Mouse (Mus musculus): ENCODE results near the gene Tcp1. TPM values are rescaled to one million over a fixed set of nuclear protein-coding genes. Genes with fewer than 3 reads are reported as not detected.
"Not testable (repeated sequence)": the region's sequence is repeated elsewhere in the genome, so short reads cannot be mapped to it uniquely, and the experiment has no call there.

The Tcp1 gene
- polyA plus RNA-seq, 1 experiment from 2014 or later: 304 TPM

- H3K27ac ChIP-seq: peak within 1 kb of the TSS; percentile 57
- no peak for TF ChIP-seq CTCF (IDR thresholded peaks at IDR 0.05; ENCODE audit: low read depth)
- H3K9me3 ChIP-seq (replicated peaks; ENCODE audit: low read length): no peaks in the 10 kb centered on the region
- ATAC-seq (replicated peaks; ENCODE audit: low FRiP score, low read depth) (peak; percentile 51), DNase-seq (ENCODE audit: low spot score) (peak; percentile 53)
- no peaks in the 10 kb centered on the region for H3K27me3 ChIP-seq (ENCODE audit: insufficient read depth, low read length)
- peak within 1 kb of the TSS; percentile 39 for H3K9ac ChIP-seq (ENCODE audit: low read depth, low read length)
- peak within 1 kb of the TSS; percentile 28 for H3K4me3 ChIP-seq (replicated peaks; ENCODE audit: low read depth, low read length)
- no peaks in the 10 kb centered on the region for H3K4me1 ChIP-seq (replicated peaks; ENCODE audit: insufficient read depth, low read length)
- 11% methylated on average over 27 of the region's 27 CpGs for WGBS
- peaks cover 12% of the 10 kb centered on the region; the same call in 1 of the 2 replicates for H3K36me3 ChIP-seq (ENCODE audit: insufficient read depth, low read length)
- H3K4me2 ChIP-seq (ENCODE audit: low read length): peak within 1 kb of the TSS; percentile 63
These were observed 24.8 kb downstream of the Tcp1 start, which contains the start of gene Acat3 for GRCm38 (mm10) chr17:12940151-12940805. Gene Acat3, minus strand, starts transcription at chr17:12940600.

GRCm38 (mm10) chr17:12941543-12942260 is 26.2 kb downstream of the Tcp1 start:
- ATAC-seq (replicated peaks; ENCODE audit: low FRiP score, low read depth) (no peak), DNase-seq (ENCODE audit: low spot score) (no peak)
- H3K27ac ChIP-seq: no peak overlapping the region
- no peak overlapping the region for H3K9ac ChIP-seq (ENCODE audit: low read depth, low read length)
- no peaks in the 10 kb centered on the region for H3K9me3 ChIP-seq (replicated peaks; ENCODE audit: low read length)
- no peaks in the 10 kb centered on the region for H3K27me3 ChIP-seq (ENCODE audit: insufficient read depth, low read length)
- no peak overlapping the region for H3K4me2 ChIP-seq (ENCODE audit: low read length)
- peaks cover 16% of the 10 kb centered on the region; the same call in 1 of the 2 replicates for H3K36me3 ChIP-seq (ENCODE audit: insufficient read depth, low read length)
- no peaks in the 10 kb centered on the region for H3K4me1 ChIP-seq (replicated peaks; ENCODE audit: insufficient read depth, low read length)
- no peak overlapping the region for H3K4me3 ChIP-seq (replicated peaks; ENCODE audit: low read depth, low read length)
- TF ChIP-seq CTCF (IDR thresholded peaks at IDR 0.05; ENCODE audit: low read depth): no peak
- 79% methylated on average over 8 of the region's 8 CpGs for WGBS

GRCm38 (mm10) chr17:12942459-12943162 is 27.1 kb downstream of the Tcp1 start:
- ATAC-seq (replicated peaks; ENCODE audit: low FRiP score, low read depth): no peak
- DNase-seq (ENCODE audit: low spot score): no peak
- H3K9me3 ChIP-seq (replicated peaks; ENCODE audit: low read length): no peaks in the 10 kb centered on the region
- no peaks in the 10 kb centered on the region for H3K27me3 ChIP-seq (ENCODE audit: insufficient read depth, low read length)
- H3K27ac ChIP-seq: no peak overlapping the region
- H3K36me3 ChIP-seq (ENCODE audit: insufficient read depth, low read length): peaks cover 16% of the 10 kb centered on the region; the same call in 1 of the 2 replicates
- no peak for TF ChIP-seq CTCF (IDR thresholded peaks at IDR 0.05; ENCODE audit: low read depth)
- 94% methylated on average over 6 of the region's 6 CpGs for WGBS
- no peaks in the 10 kb centered on the region for H3K4me1 ChIP-seq (replicated peaks; ENCODE audit: insufficient read depth, low read length)
- no peak overlapping the region for H3K9ac ChIP-seq (ENCODE audit: low read depth, low read length)
- H3K4me3 ChIP-seq (replicated peaks; ENCODE audit: low read depth, low read length): no peak overlapping the region
- H3K4me2 ChIP-seq (ENCODE audit: low read length): no peak overlapping the region

GRCm38 (mm10) chr17:12949669-12950068 is 34.2 kb downstream of the Tcp1 start:
- ATAC-seq (replicated peaks; ENCODE audit: low FRiP score, low read depth) (no peak), DNase-seq (ENCODE audit: low spot score) (no peak)
- no peaks in the 10 kb centered on the region for H3K27me3 ChIP-seq (ENCODE audit: insufficient read depth, low read length)
- H3K4me1 ChIP-seq (replicated peaks; ENCODE audit: insufficient read depth, low read length): no peaks in the 10 kb centered on the region
- 91% methylated on average over 5 of the region's 5 CpGs for WGBS
- no peak overlapping the region for H3K4me3 ChIP-seq (replicated peaks; ENCODE audit: low read depth, low read length)
- no peaks in the 10 kb centered on the region for H3K9me3 ChIP-seq (replicated peaks; ENCODE audit: low read length)
- H3K9ac ChIP-seq (ENCODE audit: low read depth, low read length): no peak overlapping the region
- no peak for TF ChIP-seq CTCF (IDR thresholded peaks at IDR 0.05; ENCODE audit: low read depth)
- no peak overlapping the region for H3K27ac ChIP-seq
- H3K36me3 ChIP-seq (ENCODE audit: insufficient read depth, low read length): peaks cover 28% of the 10 kb centered on the region
- H3K4me2 ChIP-seq (ENCODE audit: low read length): no peak overlapping the region

- no peak overlapping the region for H3K9ac ChIP-seq (ENCODE audit: low read depth, low read length)
- TF ChIP-seq CTCF (IDR thresholded peaks at IDR 0.05; ENCODE audit: low read depth): no peak
- DNase-seq (ENCODE audit: low spot score): no peak
These were observed 41.2 kb downstream of the Tcp1 start for GRCm38 (mm10) chr17:12956664-12957063.

GRCm38 (mm10) chr17:12959377-12959776 is 43.9 kb downstream of the Tcp1 start:
- not testable (repeated sequence) for H3K4me3 ChIP-seq (replicated peaks; ENCODE audit: low read depth, low read length); H3K9ac ChIP-seq (ENCODE audit: low read depth, low read length); H3K4me2 ChIP-seq (ENCODE audit: low read length); H3K27ac ChIP-seq; H3K36me3 ChIP-seq (ENCODE audit: insufficient read depth, low read length); H3K4me1 ChIP-seq (replicated peaks; ENCODE audit: insufficient read depth, low read length); H3K9me3 ChIP-seq (replicated peaks; ENCODE audit: low read length); ATAC-seq (replicated peaks; ENCODE audit: low FRiP score, low read depth); H3K27me3 ChIP-seq (ENCODE audit: insufficient read depth, low read length); DNase-seq (ENCODE audit: low spot score)
- 21% methylated on average over 1 of the region's 2 CpGs for WGBS

More at GRCm38 (mm10) chr17:12956664-12957063, 41.2 kb downstream of the Tcp1 start:
- 93% methylated on average over 8 of the region's 8 CpGs for WGBS
- Histone ChIP-seq H3K9me3 (replicated peaks; ENCODE audit: low read length) (no peaks in the 10 kb centered on the region), H3K27ac (no peak overlapping the region), H3K4me2 (ENCODE audit: low read length) (no peak overlapping the region), H3K4me1 (replicated peaks; ENCODE audit: insufficient read depth, low read length) (0 out of 2 replicates have a peak, but pooled peaks cover 4% of the 10 kb centered on the region), H3K27me3 (ENCODE audit: insufficient read depth, low read length) (no peaks in the 10 kb centered on the region), H3K36me3 (ENCODE audit: insufficient read depth, low read length) (0 out of 2 replicates have a peak, but pooled peaks cover 3% of the 10 kb centered on the region), H3K4me3 (replicated peaks; ENCODE audit: low read depth, low read length) (no peak overlapping the region)
- ATAC-seq (replicated peaks; ENCODE audit: low FRiP score, low read depth): no peak

Data from kidney, postnatal 0 days (tissue).